Mouse (Mus musculus) testis, adult 2 months (tissue): ENCODE measurements around the gene Cby1.
A peak's percentile ranks its signal among the peaks of the same experiment; 100 is the strongest.

Source experiments
- CTCF ChIP-seq: fragments of 200-500 bp; IDR thresholded peaks from 2 replicates; pipeline ENCODE4 v1.5.1; 2012; ENCODE audit warnings: low read depth, mild to moderate bottlenecking, inconsistent platforms, low read length, moderate library complexity; ENCODE audit not compliant: control insufficient read depth, insufficient read depth, insufficient replicate concordance
- POLR2A ChIP-seq: fragments of 200-500 bp; IDR thresholded peaks from 2 replicates; pipeline ENCODE4 v1.6.1; 2012; ENCODE audit warnings: low read depth, mild to moderate bottlenecking, inconsistent platforms, low read length, moderate library complexity; ENCODE audit not compliant: control insufficient read depth

DNA sequence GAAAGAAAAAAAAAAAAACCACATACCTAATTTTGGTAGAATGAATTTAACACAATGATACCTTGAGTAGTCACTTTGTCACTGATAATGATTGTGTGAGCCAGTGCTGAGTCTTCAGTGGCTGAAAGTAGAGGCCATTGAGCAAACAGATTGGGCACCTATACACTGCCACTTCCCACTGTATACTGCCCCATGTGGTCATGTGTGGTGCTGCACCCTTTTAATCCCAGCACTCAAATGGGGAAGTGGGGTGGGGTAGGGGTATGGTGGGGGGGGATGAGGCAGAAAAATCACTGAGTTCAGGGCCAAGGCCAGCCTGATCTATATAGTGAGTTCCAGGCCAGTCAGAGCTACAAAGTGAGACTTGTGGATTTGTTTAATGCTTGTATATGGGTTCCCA lies 8.4 kb upstream of the Cby1 start:
- no peak for TF ChIP-seq POLR2A
- peak; percentile 51; the same call in 1 of the 2 replicates for TF ChIP-seq CTCF
